Mouse (Mus musculus) stomach, embryonic 16.5 days (tissue): ENCODE measurements around the gene Mrm3. TPM values are rescaled to one million over a fixed set of nuclear protein-coding genes. Genes with fewer than 3 reads are reported as not detected.
A peak's percentile ranks its signal among the peaks of the same experiment; 100 is the strongest.

Experiments
- ATAC-seq: fragments of 200-750 bp; cut with Nextera tagmentation; 2 replicates; pipeline ENCODE4 v1.8.0; 2017; ENCODE audit warnings: moderate number of reproducible peaks, moderate TSS enrichment; ENCODE audit not compliant: insufficient read depth, low FRiP score
- H3K27ac ChIP-seq: fragments of 300-500 bp; sonication (generic); 2 replicates; pipeline ENCODE4 v1.5.1; 2014; ENCODE audit warnings: low read length
- H3K27me3 ChIP-seq: fragments of 300-500 bp; sonication (generic); 2 replicates; pipeline ENCODE4 v1.6.1; 2014; ENCODE audit warnings: low read length, control low read depth, mixed read lengths; ENCODE audit not compliant: control insufficient read depth, insufficient read depth
- H3K36me3 ChIP-seq: fragments of 300-500 bp; sonication (generic); 2 replicates; pipeline ENCODE4 v1.6.1; 2014; ENCODE audit warnings: low read length; ENCODE audit not compliant: control insufficient read depth, insufficient read depth
- H3K4me1 ChIP-seq: fragments of 300-500 bp; sonication (generic); 2 replicates; pipeline ENCODE4 v1.6.1; 2014; ENCODE audit warnings: low read length, control low read depth, mixed read lengths; ENCODE audit not compliant: control insufficient read depth, insufficient read depth
- H3K4me2 ChIP-seq: fragments of 300-500 bp; sonication (generic); 2 replicates; pipeline ENCODE4 v1.6.1; 2014; ENCODE audit warnings: low read depth, low read length, mixed read lengths
- H3K4me3 ChIP-seq: fragments of 300-500 bp; sonication (generic); replicated peaks from 2 replicates; pipeline ENCODE4 v1.5.1; 2014; ENCODE audit warnings: mild to moderate bottlenecking, low read length
- H3K9ac ChIP-seq: fragments of 300-500 bp; sonication (generic); 2 replicates; pipeline ENCODE4 v1.6.1; 2014; ENCODE audit warnings: low read length
- H3K9me3 ChIP-seq: fragments of 300-500 bp; sonication (generic); replicated peaks from 2 replicates; pipeline ENCODE4 v1.6.1; 2016; ENCODE audit warnings: low read length, control low read depth; ENCODE audit not compliant: control insufficient read depth
- WGBS: fragments of 180-500 bp; shearing (Covaris S2); extraction: QIAGEN DNeasy Blood & Tissue Kit; methylation state at CpG from one replicate; pipeline ENCODE4 v1.1.7; 2014; 5-methylcytosine and 5-hydroxymethylcytosine counted together
- polyA plus RNA-seq: library from polyadenylated mRNA; unstranded; fragments of >200 nt; fragmentation: Nextera tagmentation; extraction: Ambion mirVana; gene quantifications from 2 replicates; pipeline ENCODE4 v1.2.1, GENCODE M21; 2015

Mrm3 gene
- polyA plus RNA-seq, 1 experiment from 2014 or later: 22.3 TPM

DNA sequence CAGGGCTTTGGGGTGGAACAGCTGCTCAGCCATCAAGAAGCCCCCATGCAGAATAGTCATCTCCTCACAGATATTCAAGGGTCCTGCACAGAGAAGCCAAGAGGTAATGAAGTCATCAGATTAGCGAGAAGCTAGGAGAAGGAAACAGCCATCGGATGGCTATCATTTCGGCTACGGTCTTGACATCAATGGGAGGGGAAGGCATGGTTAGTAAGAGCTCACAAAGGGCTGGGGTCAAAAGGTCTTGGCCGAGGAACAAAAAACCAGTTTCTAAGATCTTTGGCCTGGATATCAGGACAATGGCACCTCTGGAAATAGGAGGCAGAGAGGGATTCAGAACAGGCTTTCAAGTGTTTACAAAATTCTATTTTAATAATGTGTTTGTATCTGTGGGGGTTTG is 29.7 kb upstream of the Mrm3 start:
- H3K27ac ChIP-seq: no peak overlapping the region
- peaks cover 14% of the 10 kb centered on the region for H3K4me1 ChIP-seq
- no peaks in the 10 kb centered on the region for H3K9me3 ChIP-seq
- ATAC-seq: no peak
- no peak overlapping the region for H3K9ac ChIP-seq
- 80% methylated on average over 5 of the region's 5 CpGs for WGBS
- H3K36me3 ChIP-seq: peaks cover 15% of the 10 kb centered on the region; the same call in 1 of the 2 replicates
- H3K4me3 ChIP-seq: no peak overlapping the region
- no peak overlapping the region for H3K4me2 ChIP-seq
- H3K27me3 ChIP-seq: no peaks in the 10 kb centered on the region

- peaks cover 11% of the 10 kb centered on the region for H3K4me1 ChIP-seq
- peaks cover 12% of the 10 kb centered on the region; the same call in 1 of the 2 replicates for H3K36me3 ChIP-seq
- WGBS: 76% methylated on average over 2 of the region's 2 CpGs
- H3K9me3 ChIP-seq: no peaks in the 10 kb centered on the region
- peak overlapping the region; percentile 69 for H3K27ac ChIP-seq
- no peak overlapping the region for H3K4me2 ChIP-seq
- no peak for ATAC-seq
- no peaks in the 10 kb centered on the region for H3K27me3 ChIP-seq
- no peak overlapping the region for H3K9ac ChIP-seq
- no peak overlapping the region for H3K4me3 ChIP-seq
Observed at GRCm38 (mm10) chr11:76215011-76215410, 28.5 kb upstream of the Mrm3 start.

GRCm38 (mm10) chr11:76216049-76216540 is 27.4 kb upstream of the Mrm3 start:
- Histone ChIP-seq H3K4me1 (peaks cover 11% of the 10 kb centered on the region), H3K4me3 (peak overlapping the region; percentile 92), H3K9ac (no peak overlapping the region; the same call in 1 of the 2 replicates), H3K9me3 (no peaks in the 10 kb centered on the region), H3K36me3 (peaks cover 12% of the 10 kb centered on the region; the same call in 1 of the 2 replicates), H3K27me3 (no peaks in the 10 kb centered on the region), H3K27ac (peak overlapping the region; percentile 98), H3K4me2 (peak overlapping the region; percentile 85)
- WGBS: 84% methylated on average over 5 of the region's 5 CpGs
- ATAC-seq: no peak

- 1% methylated on average over 33 of the region's 33 CpGs for WGBS
Observed at GRCm38 (mm10) chr11:76216681-76217389, 26.7 kb upstream of the Mrm3 start.

GRCm38 (mm10) chr11:76217390-76217800 is 26.1 kb upstream of the Mrm3 start, which contains the start of the genes Dbil5 and Gemin4:
Gene Dbil5, plus strand, starts transcription at chr11:76217608.
Gene Gemin4, minus strand, starts transcription at chr11:76217664.
- Histone ChIP-seq H3K4me3 (peak within 1 kb of the TSS; percentile 92), H3K27me3 (no peaks in the 10 kb centered on the region), H3K27ac (peak within 1 kb of the TSS; percentile 98), H3K4me2 (peak within 1 kb of the TSS; percentile 85), H3K36me3 (peaks cover 12% of the 10 kb centered on the region; the same call in 1 of the 2 replicates), H3K9me3 (no peaks in the 10 kb centered on the region), H3K4me1 (peaks cover 11% of the 10 kb centered on the region), H3K9ac (peak within 1 kb of the TSS; percentile 97)
- WGBS: under 1% methylated on average over 35 of the region's 35 CpGs
- peak; percentile 97 for ATAC-seq

More at GRCm38 (mm10) chr11:76216681-76217389, 26.7 kb upstream of the Mrm3 start:
- H3K27me3 ChIP-seq: no peaks in the 10 kb centered on the region
- peak overlapping the region; percentile 92 for H3K4me3 ChIP-seq
- ATAC-seq: peak; percentile 45
- peak overlapping the region; percentile 98 for H3K27ac ChIP-seq
- H3K36me3 ChIP-seq: peaks cover 12% of the 10 kb centered on the region; the same call in 1 of the 2 replicates
- no peaks in the 10 kb centered on the region for H3K9me3 ChIP-seq
- peak overlapping the region; percentile 85 for H3K4me2 ChIP-seq
- peak overlapping the region; percentile 97 for H3K9ac ChIP-seq
- H3K4me1 ChIP-seq: peaks cover 11% of the 10 kb centered on the region

- ATAC-seq: no peak
- Histone ChIP-seq H3K4me3 (no peak overlapping the region), H3K9ac (no peak overlapping the region), H3K27me3 (no peaks in the 10 kb centered on the region), H3K4me1 (no peaks in the 10 kb centered on the region), H3K4me2 (no peak overlapping the region), H3K36me3 (peaks cover 4% of the 10 kb centered on the region; the same call in 1 of the 2 replicates), H3K27ac (no peak overlapping the region), H3K9me3 (no peaks in the 10 kb centered on the region)
- WGBS: 95% methylated on average over 5 of the region's 5 CpGs
Observed at GRCm38 (mm10) chr11:76224631-76225030, 18.9 kb upstream of the Mrm3 start.

GRCm38 (mm10) chr11:76225051-76225450 is 18.5 kb upstream of the Mrm3 start:
- peaks cover 4% of the 10 kb centered on the region; the same call in 1 of the 2 replicates for H3K36me3 ChIP-seq

GRCm38 (mm10) chr11:76236136-76236535 is 7.4 kb upstream of the Mrm3 start:
- 88% methylated on average over 3 of the region's 3 CpGs for WGBS
- no peak overlapping the region for H3K4me3 ChIP-seq
- H3K36me3 ChIP-seq: peaks cover 15% of the 10 kb centered on the region; the same call in 1 of the 2 replicates
- no peak overlapping the region for H3K4me2 ChIP-seq
- no peaks in the 10 kb centered on the region for H3K9me3 ChIP-seq
- no peaks in the 10 kb centered on the region for H3K27me3 ChIP-seq
- H3K9ac ChIP-seq: no peak overlapping the region
- no peak overlapping the region for H3K27ac ChIP-seq
- no peak for ATAC-seq
- no peaks in the 10 kb centered on the region for H3K4me1 ChIP-seq

More at GRCm38 (mm10) chr11:76225051-76225450, 18.5 kb upstream of the Mrm3 start:
- no peak overlapping the region for H3K4me3 ChIP-seq
- H3K4me2 ChIP-seq: no peak overlapping the region
- H3K27ac ChIP-seq: no peak overlapping the region
- no peak overlapping the region for H3K9ac ChIP-seq
- H3K9me3 ChIP-seq: no peaks in the 10 kb centered on the region
- H3K4me1 ChIP-seq: no peaks in the 10 kb centered on the region
- no peak for ATAC-seq
- H3K27me3 ChIP-seq: no peaks in the 10 kb centered on the region

GRCm38 (mm10) chr11:76239750-76240149 is 3.8 kb upstream of the Mrm3 start:
- H3K27ac ChIP-seq: no peak overlapping the region
- WGBS: 96% methylated on average over 2 of the region's 2 CpGs
- no peak overlapping the region for H3K4me3 ChIP-seq
- no peaks in the 10 kb centered on the region for H3K9me3 ChIP-seq
- H3K4me1 ChIP-seq: peaks cover 13% of the 10 kb centered on the region
- H3K9ac ChIP-seq: no peak overlapping the region
- no peak overlapping the region for H3K4me2 ChIP-seq
- no peaks in the 10 kb centered on the region for H3K27me3 ChIP-seq
- ATAC-seq: no peak
- 0 out of 2 replicates have a peak, but pooled peaks cover 7% of the 10 kb centered on the region for H3K36me3 ChIP-seq
